ENCODE assay signal across 7 mouse cellular contexts in the genomic region with DNA sequence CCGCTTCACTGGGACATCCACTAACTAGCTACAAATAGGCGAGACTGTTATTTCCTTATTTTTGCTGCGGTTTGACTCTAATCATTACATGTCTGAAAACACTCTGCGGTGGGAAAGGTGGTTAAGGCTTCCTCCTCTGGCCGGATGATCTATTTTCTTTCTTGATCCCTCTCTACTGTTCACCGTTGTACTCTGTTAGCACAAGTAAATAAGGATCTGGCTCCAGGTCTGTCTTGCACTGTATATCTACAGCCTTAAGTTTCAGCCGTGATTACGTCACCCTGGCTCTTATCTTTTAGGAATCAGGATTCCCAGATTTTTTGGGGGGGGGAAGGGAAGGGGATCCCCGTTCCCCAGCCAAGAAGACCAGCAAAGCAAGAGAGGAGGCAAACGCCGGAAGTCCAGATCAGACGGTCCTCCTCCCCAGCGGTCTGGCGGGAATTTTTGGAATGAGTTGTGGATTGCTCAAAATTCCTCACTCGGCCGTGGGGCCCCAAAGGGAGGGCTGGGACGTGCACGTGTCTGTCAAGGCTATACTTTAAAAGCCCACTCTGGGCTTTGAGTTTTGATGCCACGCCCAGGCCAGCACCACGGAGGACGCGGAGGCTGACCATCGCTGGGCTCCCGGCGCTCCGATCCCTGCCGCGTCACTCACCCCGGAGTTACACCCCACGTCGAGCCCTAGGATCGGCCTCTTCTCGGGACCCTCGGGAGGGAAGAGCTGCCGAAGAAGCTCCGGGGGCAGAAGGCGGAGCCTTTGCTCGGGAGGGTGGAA. TPM values are rescaled to one million over a fixed set of nuclear protein-coding genes. Genes with fewer than 3 reads are reported as not detected.
DNase-seq lines count a peak whose midpoint lies in the region.

No protein-coding gene starts in this region.

- peak; percentile 56 for DNase-seq in ES-CJ7 (ENCODE audit: low read depth, low spot score)
- peak; percentile 64 for DNase-seq in adrenal gland, postnatal 25 days
- peak; percentile 64 for DNase-seq in fibroblast of lung, adult 2 months (ENCODE audit: low read depth)
- peak; percentile 75 to 80 for DNase-seq in heart, postnatal 10 days
- peak; percentile 69 to 78 for DNase-seq in kidney, postnatal 36 days
- DNase-seq in lung, postnatal 14 days: peak; percentile 71
- peak; percentile 45 for DNase-seq in ovary, postnatal 14 days (ENCODE audit: low spot score)

- intact Hi-C loops in heart, postnatal 10 days (cut with DNase I): no loop called here

RNA-seq across cellular contexts. Expression of a gene that starts 0.5 kb away (rescaled TPM):
- 6.2 and 7.7 TPM in 2 replicates for total RNA-seq in adrenal gland, postnatal 25 days (2021)
- 1 to 10 TPM; 3.9 to 7.3 TPM for total RNA-seq in heart, postnatal 10 days (2021)

RNA-seq across cellular contexts. Expression of a gene that starts 16.4 kb away (rescaled TPM):
- 40.6 and 42.1 TPM in 2 replicates for total RNA-seq in adrenal gland, postnatal 25 days (2021)
- 10 to 100 TPM; 17.4 to 25.5 TPM for total RNA-seq in heart, postnatal 10 days (2021)

RNA-seq across cellular contexts. Expression of a gene that starts 54.0 kb away (rescaled TPM):
- 24.3 TPM in 2 replicates for total RNA-seq in adrenal gland, postnatal 25 days (2021)
- under 1 TPM; 0.10 to 0.32 TPM for total RNA-seq in heart, postnatal 10 days (2021)

Comparison
In these comparisons a context has a peak if more than half of its experiments do, and no peak if none do; other contexts are left out.
1. Peak in every context shown above with its lines: DNase-seq.
2. RNA of a gene that starts 54.0 kb away (total RNA-seq): 24.3 TPM in adrenal gland, postnatal 25 days; 0.10 to 0.32 TPM in heart, postnatal 10 days; every median in the first group is over 10 times any median in the second.